Mouse (Mus musculus): ENCODE measurements at regions not wholly inside any gene's neighbourhood (a gene's known extent, or its start where the extent isn't known, plus 50 kb on each side); places are given as distances from the start of the nearest gene placed in this dataset.

GRCm38 (mm10) chr1:146312547-146312946 is 182.0 kb upstream of the Brinp3 start:
- TF ChIP-seq ZC3H11A (IDR thresholded peaks at IDR 0.05; ENCODE audit: borderline replicate concordance, low read depth, low read length): no peak
- TF ChIP-seq MAFK (IDR thresholded peaks at IDR 0.05; ENCODE audit: insufficient read depth, low read depth, low read length): no peak

All from ES-E14 (cell line).